Mouse (Mus musculus): ENCODE data around the gene Slc29a1. TPM values are rescaled to one million over a fixed set of nuclear protein-coding genes. Genes with fewer than 3 reads are reported as not detected.

Slc29a1 gene
- polyA plus RNA-seq, 1 experiment from 2014 or later: 39.4 TPM

DNA sequence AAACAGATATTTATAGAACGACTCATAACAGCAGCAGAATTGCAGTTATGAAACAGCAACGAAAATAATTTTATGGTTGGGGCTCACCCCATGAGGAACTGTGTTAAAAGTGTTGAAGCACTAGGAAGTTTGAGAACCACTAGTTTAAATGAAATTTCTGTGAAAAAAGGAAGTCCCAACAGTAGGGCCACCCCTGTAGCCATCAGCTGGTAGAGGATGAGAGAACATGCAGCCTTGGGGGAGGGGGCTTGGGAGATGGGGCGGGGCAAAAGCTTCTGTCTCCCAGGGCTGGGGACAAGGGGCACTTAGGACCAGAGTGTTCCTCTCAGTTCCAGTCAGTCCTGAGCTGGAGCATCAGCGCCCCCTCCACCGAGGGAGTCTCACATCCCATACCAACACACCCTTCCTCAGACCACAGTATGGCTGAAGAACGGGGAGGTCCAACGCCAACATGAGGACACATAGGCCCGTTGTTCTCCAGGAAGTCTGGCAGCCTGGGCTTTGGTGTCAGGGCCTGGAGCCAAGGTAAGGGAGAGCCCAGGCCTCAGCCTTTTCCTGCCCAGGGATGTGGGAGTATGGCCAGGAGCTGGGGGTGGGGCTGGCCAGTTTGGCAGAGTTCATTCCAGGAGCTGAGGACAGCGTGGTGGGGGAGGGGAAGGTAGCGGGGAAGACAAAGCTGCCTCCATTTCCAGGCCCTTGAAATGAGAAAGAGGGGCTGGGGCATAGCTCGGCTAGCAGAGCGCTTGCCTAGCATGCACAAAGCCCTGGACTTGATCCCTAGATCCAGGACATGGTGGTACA, 15.1 kb downstream of the Slc29a1 start:
- TF ChIP-seq CTCF (IDR thresholded peaks at IDR 0.05): no peak
- H3K27me3 ChIP-seq: no peaks in the 10 kb centered on the region
- POLR2A ChIA-PET: interaction anchor here (0.6 to 1.2 kb wide), 6 partner anchors 10 to 71 kb away, joined by 3 to 8 read pairs (median 4); partner anchors contain the start of gene Hsp90ab1
- DNase-seq (ENCODE audit: low read depth, low spot score) (no peak), ATAC-seq (no peak)
- CTCF ChIA-PET: interaction anchor here (0.7 to 6.9 kb wide), 15 partner anchors 10 to 456 kb away, joined by 3 to 76 read pairs (median 4); no protein-coding TSS in a partner anchor
- in situ Hi-C loops (cut with MboI; ENCODE audit: low pct_unique_long_range_greater_than_20kb): no loop called here

GRCm38 (mm10) chr17:45582715-45583355, 16.6 kb downstream of the Slc29a1 start:
- DNase-seq (ENCODE audit: low read depth, low spot score) (no peak), ATAC-seq (no peak)
- ChIA-PET POLR2A (no interaction called here), CTCF (interaction anchor here (0.7 to 6.9 kb wide), 6 partner anchors 12 to 111 kb away, joined by 3 to 76 read pairs (median 3); no protein-coding TSS in a partner anchor)
- TF ChIP-seq CTCF (IDR thresholded peaks at IDR 0.05): peak; percentile 78
- in situ Hi-C loops (cut with MboI; ENCODE audit: low pct_unique_long_range_greater_than_20kb): no loop called here
- H3K27me3 ChIP-seq: no peaks in the 10 kb centered on the region

DNA sequence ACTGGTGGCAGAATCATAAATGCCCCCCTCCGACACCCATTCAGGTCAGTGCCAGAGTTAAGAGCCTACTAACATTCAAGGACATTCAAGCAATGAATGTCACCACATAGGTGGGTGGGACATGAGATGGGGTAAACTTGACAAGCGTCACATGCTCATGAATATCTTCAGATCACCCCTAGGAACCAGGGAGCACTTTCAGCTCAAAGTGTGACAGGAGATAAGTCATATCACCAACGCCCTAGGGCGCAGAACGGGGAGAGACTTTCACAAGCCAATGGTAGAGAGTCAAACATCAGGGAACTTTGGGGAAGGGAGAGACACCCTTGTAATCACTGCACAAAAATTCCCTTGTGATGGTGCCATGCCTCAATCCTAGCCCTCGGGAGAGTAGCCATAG, 17.2 kb downstream of the Slc29a1 start:
- DNase-seq (ENCODE audit: low read depth, low spot score) (no peak), ATAC-seq (no peak)
- ChIA-PET CTCF (interaction anchor here (0.8 to 6.9 kb wide), 6 partner anchors 9 to 136 kb away, joined by 3 to 76 read pairs (median 3); no protein-coding TSS in a partner anchor), POLR2A (no interaction called here)
- in situ Hi-C loops (cut with MboI; ENCODE audit: low pct_unique_long_range_greater_than_20kb): no loop called here
- H3K27me3 ChIP-seq: no peaks in the 10 kb centered on the region
- no peak for TF ChIP-seq CTCF (IDR thresholded peaks at IDR 0.05)

DNA sequence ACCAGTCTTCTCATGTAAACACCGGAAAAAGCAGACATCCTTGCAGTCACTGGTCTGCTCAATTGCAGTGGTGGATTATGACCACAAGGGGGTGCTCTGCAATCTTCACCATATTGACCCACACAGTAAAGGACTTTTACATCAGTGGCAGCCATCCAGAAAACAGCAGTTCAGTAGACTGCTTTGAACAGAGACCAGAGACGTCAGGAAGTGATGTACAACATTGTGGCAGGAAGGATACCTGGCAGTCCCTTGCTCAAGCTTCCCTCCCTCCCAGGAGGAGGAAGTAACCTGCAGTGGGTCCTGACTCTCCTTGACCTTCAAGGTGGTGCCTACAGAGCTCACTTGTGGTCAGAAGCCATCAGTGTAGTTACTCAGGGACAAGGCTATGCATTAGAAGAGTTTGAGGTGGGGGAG, 17.8 kb downstream of the Slc29a1 start:
- peak; percentile 91 for TF ChIP-seq CTCF (IDR thresholded peaks at IDR 0.05)
- in situ Hi-C loops (cut with MboI; ENCODE audit: low pct_unique_long_range_greater_than_20kb): no loop called here
- ChIA-PET POLR2A (no interaction called here), CTCF (interaction anchor here (0.8 to 6.9 kb wide), 8 partner anchors 9 to 136 kb away, joined by 3 to 76 read pairs (median 3); partner anchors contain the start of gene Spats1)
- DNase-seq (ENCODE audit: low read depth, low spot score) (no peak), ATAC-seq (no peak)
- no peaks in the 10 kb centered on the region for H3K27me3 ChIP-seq

- TF ChIP-seq CTCF (IDR thresholded peaks at IDR 0.05): no peak
- H3K27me3 ChIP-seq: no peaks in the 10 kb centered on the region
- in situ Hi-C loops (cut with MboI; ENCODE audit: low pct_unique_long_range_greater_than_20kb): no loop called here
- DNase-seq (ENCODE audit: low read depth, low spot score) (no peak), ATAC-seq (no peak)
- CTCF ChIA-PET: interaction anchor here (1.2 to 6.9 kb wide), 6 partner anchors 47 to 137 kb away, joined by 3 to 76 read pairs (median 3); partner anchors contain the start of gene Spats1
- POLR2A ChIA-PET: no interaction called here
These were observed 18.4 kb downstream of the Slc29a1 start for GRCm38 (mm10) chr17:45580958-45581477.

- no peak for TF ChIP-seq CTCF (IDR thresholded peaks at IDR 0.05)
- CTCF ChIA-PET: interaction anchor here (0.7 to 1.5 kb wide), 3 partner anchors 22 to 63 kb away, joined by 3 to 4 read pairs (median 3); no protein-coding TSS in a partner anchor
- POLR2A ChIA-PET: no interaction called here
- ATAC-seq (no peak), DNase-seq (ENCODE audit: low read depth, low spot score) (no peak)
- no peaks in the 10 kb centered on the region for H3K27me3 ChIP-seq
- in situ Hi-C loops (cut with MboI; ENCODE audit: low pct_unique_long_range_greater_than_20kb): no loop called here
These were observed 19.9 kb downstream of the Slc29a1 start for GRCm38 (mm10) chr17:45579554-45579953.

DNA sequence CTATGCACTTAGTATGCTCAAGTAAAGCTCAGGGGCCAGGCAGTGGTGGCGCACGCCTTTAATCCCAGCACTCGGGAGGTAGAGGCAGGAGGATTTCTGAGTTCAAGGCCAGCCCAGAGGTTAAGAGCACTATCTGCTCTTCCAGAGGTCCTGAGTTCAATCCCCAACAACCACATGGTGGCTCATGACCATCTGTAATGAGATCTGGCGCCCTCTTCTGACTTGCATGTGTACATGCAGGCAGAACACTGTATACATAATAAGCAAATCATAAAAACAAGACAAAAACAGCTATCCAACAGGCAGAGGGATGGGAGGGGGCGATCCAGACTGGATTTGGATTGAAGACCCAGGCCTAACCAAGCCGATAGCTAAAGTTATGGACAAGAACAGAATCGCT, 20.6 kb downstream of the Slc29a1 start:
- no peak for TF ChIP-seq CTCF (IDR thresholded peaks at IDR 0.05)
- in situ Hi-C loops (cut with MboI; ENCODE audit: low pct_unique_long_range_greater_than_20kb): no loop called here
- no peak for DNase-seq (ENCODE audit: low read depth, low spot score)
- ATAC-seq: no peak
- ChIA-PET POLR2A (no interaction called here), CTCF (interaction anchor here (0.7 to 1.5 kb wide), 3 partner anchors 22 to 64 kb away, joined by 3 to 4 read pairs (median 3); no protein-coding TSS in a partner anchor)
- no peaks in the 10 kb centered on the region for H3K27me3 ChIP-seq

DNA sequence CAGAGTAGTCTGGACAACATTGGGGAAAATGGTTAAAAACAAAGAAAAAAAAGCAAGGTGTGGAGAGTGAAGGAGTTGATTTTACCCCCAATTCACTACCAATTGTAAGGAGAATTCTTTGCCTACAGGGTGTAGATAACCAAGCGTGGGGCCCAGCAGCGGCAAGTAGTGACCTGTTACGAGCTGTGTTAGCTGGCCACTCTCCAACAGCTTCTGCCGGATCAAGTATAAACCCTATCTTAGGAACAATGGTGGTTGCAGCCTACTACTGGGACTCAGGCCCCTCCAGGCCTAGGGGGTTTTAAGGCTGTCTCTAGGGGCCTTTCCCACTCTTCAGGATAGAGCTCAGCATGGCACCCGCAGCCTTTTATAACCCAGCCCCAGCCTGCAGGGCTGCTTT, 21.2 kb downstream of the Slc29a1 start:
- no peak for DNase-seq (ENCODE audit: low read depth, low spot score)
- TF ChIP-seq CTCF (IDR thresholded peaks at IDR 0.05): no peak
- CTCF ChIA-PET: interaction anchor here (1.0 to 1.5 kb wide), 2 partner anchors 21 to 64 kb away, joined by 3 to 4 read pairs; no protein-coding TSS in a partner anchor
- H3K27me3 ChIP-seq: no peaks in the 10 kb centered on the region
- no peak for ATAC-seq
- POLR2A ChIA-PET: no interaction called here
- in situ Hi-C loops (cut with MboI; ENCODE audit: low pct_unique_long_range_greater_than_20kb): no loop called here

GRCm38 (mm10) chr17:45575123-45575897, 24.1 kb downstream of the Slc29a1 start:
- CTCF ChIA-PET: interaction anchor here (0.6 to 1.7 kb wide), 5 partner anchors 9 to 82 kb away, joined by 3 to 7 read pairs (median 3); partner anchors contain the start of gene Slc35b2
- in situ Hi-C loops (cut with MboI; ENCODE audit: low pct_unique_long_range_greater_than_20kb): no loop called here
- ATAC-seq: no peak
- H3K27me3 ChIP-seq: no peaks in the 10 kb centered on the region
- no peak for DNase-seq (ENCODE audit: low read depth, low spot score)
- POLR2A ChIA-PET: interaction anchor here (0.6 to 0.7 kb wide), 5 partner anchors 10 to 1043 kb away, joined by 3 to 4 read pairs (median 4); no protein-coding TSS in a partner anchor
- no peak for TF ChIP-seq CTCF (IDR thresholded peaks at IDR 0.05)

All from Patski (cell line).